Mouse (Mus musculus) embryonic facial prominence, embryonic 10.5 days (tissue): Measurements from ENCODE around the gene Il13. TPM values are rescaled to one million over a fixed set of nuclear protein-coding genes. Genes with fewer than 3 reads are reported as not detected.

ENCODE experiments used
- DNase-seq: peaks from one replicate; pipeline ENCODE4 v3.0.0-alpha.2; 2017; ENCODE audit warnings: low spot score
- H3K27ac ChIP-seq: fragments of 300-500 bp; sonication (generic); replicated peaks from 2 replicates; pipeline ENCODE4 v1.5.1; 2016; ENCODE audit warnings: mild to moderate bottlenecking
- H3K27me3 ChIP-seq: fragments of 300-500 bp; sonication (generic); replicated peaks from 2 replicates; pipeline ENCODE4 v1.6.1; 2016; ENCODE audit warnings: low read depth, mild to moderate bottlenecking; ENCODE audit not compliant: poor library complexity, severe bottlenecking
- H3K36me3 ChIP-seq: fragments of 300-500 bp; sonication (generic); replicated peaks from 2 replicates; pipeline ENCODE4 v1.6.1; 2016; ENCODE audit warnings: mild to moderate bottlenecking, moderate library complexity
- H3K4me1 ChIP-seq: fragments of 300-500 bp; sonication (generic); 2 replicates; pipeline ENCODE4 v1.6.1; 2016
- H3K4me3 ChIP-seq: fragments of 300-500 bp; sonication (generic); 2 replicates; pipeline ENCODE4 v1.5.1; 2016; ENCODE audit warnings: mild to moderate bottlenecking, moderate library complexity
- H3K9me3 ChIP-seq: fragments of 300-500 bp; sonication (generic); 2 replicates; pipeline ENCODE4 v1.6.1; 2016; ENCODE audit warnings: mild to moderate bottlenecking
- WGBS: fragments of 180-500 bp; shearing (Covaris S2); methylation state at CpG from one replicate; pipeline ENCODE4 v1.1.7; 2016; 5-methylcytosine and 5-hydroxymethylcytosine counted together
- polyA plus RNA-seq: library from polyadenylated mRNA; unstranded; fragments of >200 nt; fragmentation: Nextera tagmentation; extraction: Ambion mirVana; gene quantifications from 2 replicates; pipeline ENCODE4 v1.2.1, GENCODE M21; 2016

Il13 gene
- not detected in 2 replicates for polyA plus RNA-seq

DNA sequence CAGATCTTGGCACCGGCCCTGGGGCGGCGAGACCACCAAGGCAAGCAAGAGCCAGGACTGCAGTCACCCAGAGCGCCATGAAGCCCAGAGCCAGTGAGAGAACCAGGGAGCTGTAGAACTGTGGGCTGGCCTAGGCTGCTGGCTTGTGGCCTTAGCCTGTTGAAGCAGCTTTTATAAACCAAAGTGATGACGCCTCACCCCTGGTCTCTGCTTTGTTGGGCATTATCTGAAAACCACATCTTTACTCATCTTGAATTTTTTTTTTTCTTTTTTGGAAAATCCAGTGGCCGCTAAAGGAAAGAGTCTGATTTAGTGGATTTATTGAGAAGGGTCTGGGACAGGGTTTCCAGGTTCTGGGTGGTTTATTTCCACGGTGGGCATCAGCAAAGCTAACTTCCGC is at the start of gene Il13:
Gene Il13 (minus strand): TSS at position 147 of the 400 bp plus-strand sequence.
- WGBS: 92% methylated on average over 8 of the region's 8 CpGs
- Histone ChIP-seq H3K4me3 (0 out of 2 replicates have a peak within 1 kb of the TSS, but pooled peaks have one; percentile 59), H3K27me3 (peaks cover 47% of the 10 kb centered on the region)

DNA sequence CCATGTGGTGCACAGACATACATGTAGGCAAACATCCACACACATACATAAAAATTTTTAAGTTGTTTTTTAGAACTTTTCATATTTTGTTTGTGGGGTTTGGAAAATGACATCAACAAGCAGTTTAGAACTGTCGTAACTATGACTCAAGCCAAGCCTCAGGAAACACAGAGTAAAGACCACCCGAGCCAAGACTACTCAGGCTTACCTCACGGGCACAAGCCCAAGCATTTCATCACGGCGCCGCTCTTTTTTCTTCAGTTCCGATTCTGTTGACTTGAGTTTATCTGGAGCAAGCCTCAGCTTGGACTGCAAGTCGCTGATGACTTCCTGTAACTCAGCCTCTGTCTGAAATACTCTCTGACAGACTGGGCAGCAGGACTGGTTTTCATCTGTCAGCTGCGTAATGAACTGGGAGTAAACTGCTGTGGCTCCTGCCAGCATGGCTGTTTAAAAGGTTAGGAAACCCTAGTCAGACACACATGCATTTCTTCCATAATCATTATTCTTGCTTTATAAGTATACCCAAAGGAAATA is 48.6 kb upstream of the Il13 start:
- Histone ChIP-seq H3K27me3 (no peaks in the 10 kb centered on the region), H3K4me3 (no peak overlapping the region), H3K9me3 (no peaks in the 10 kb centered on the region), H3K27ac (no peak overlapping the region), H3K4me1 (no peaks in the 10 kb centered on the region), H3K36me3 (peaks cover 83% of the 10 kb centered on the region)
- 91% methylated on average over 9 of the region's 9 CpGs for WGBS
- no peak for DNase-seq

More for the DNA sequence above, at the start of gene Il13:
- H3K36me3 ChIP-seq: no peaks in the 10 kb centered on the region
- no peaks in the 10 kb centered on the region for H3K9me3 ChIP-seq
- no peak within 1 kb of the TSS for H3K27ac ChIP-seq
- peaks cover 28% of the 10 kb centered on the region for H3K4me1 ChIP-seq
- DNase-seq: no peak

DNA sequence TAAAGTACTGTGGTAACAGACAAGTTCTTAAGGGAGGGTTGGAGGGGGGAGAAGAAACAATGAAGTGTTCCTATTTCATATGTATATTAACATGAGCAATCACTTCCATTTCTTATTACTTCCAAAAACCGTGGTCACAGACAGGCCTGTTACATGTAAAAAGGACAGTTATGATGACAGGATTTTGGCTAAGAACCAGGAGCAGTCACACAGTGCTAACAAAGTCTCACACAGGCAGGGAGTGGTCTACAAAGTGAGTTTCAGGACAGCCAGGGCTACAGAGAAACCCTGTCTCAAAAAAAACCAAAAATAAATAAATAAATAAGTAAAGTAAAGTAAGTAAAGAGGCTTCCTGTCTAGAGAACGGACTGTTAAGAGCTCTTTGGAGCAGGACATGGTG is 47.7 kb upstream of the Il13 start:
- Histone ChIP-seq H3K27ac (no peak overlapping the region), H3K27me3 (no peaks in the 10 kb centered on the region), H3K36me3 (peaks cover 83% of the 10 kb centered on the region), H3K4me1 (no peaks in the 10 kb centered on the region), H3K9me3 (no peaks in the 10 kb centered on the region), H3K4me3 (no peak overlapping the region)
- DNase-seq: no peak
- 90% methylated on average over 2 of the region's 2 CpGs for WGBS

DNA sequence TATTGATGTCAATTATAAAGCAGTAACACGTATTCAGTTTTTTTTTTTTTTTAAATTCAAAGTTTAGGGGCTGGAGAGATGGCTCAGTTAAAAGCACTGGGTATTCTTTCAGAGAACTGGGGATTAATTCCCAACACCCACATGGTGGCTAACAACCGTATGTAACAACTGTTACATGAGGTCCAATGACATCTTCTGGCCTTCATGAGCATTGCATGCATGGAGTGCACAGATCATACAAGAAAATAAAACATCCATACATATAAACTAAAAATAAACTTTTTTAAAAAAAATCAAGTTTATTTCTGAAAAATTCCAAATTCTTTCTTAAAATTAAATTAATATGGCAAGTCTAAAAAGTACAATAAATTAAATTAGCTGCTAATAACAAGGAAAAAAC is 47.2 kb upstream of the Il13 start:
- Histone ChIP-seq H3K27ac (no peak overlapping the region), H3K4me3 (no peak overlapping the region), H3K4me1 (no peaks in the 10 kb centered on the region), H3K9me3 (no peaks in the 10 kb centered on the region), H3K36me3 (peaks cover 83% of the 10 kb centered on the region), H3K27me3 (no peaks in the 10 kb centered on the region)
- 93% methylated on average over 2 of the region's 2 CpGs for WGBS
- DNase-seq: no peak

DNA sequence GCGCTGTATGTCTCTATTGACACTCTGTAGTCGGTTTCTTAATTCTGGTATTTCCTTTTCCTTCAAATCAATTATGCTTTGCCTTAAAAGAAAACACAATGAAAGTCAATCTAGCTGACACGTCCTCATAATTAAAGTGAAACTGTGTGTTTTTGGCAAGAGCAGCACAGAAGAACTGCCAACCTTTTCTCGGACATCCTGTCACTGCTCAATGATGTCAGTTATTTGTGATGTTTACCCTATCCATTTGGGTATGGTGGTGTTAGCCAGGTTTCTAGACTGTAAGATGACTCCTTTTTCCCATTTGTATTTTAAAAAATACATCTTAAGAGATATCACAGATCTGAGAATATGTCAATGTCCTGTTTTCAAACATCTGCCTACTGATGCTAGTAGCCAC is 45.6 kb upstream of the Il13 start:
- no peaks in the 10 kb centered on the region for H3K4me1 ChIP-seq
- WGBS: 93% methylated on average over 4 of the region's 4 CpGs
- no peak overlapping the region for H3K4me3 ChIP-seq
- DNase-seq: no peak
- no peaks in the 10 kb centered on the region for H3K9me3 ChIP-seq
- no peaks in the 10 kb centered on the region for H3K27me3 ChIP-seq
- H3K36me3 ChIP-seq: peaks cover 86% of the 10 kb centered on the region
- H3K27ac ChIP-seq: no peak overlapping the region

DNA sequence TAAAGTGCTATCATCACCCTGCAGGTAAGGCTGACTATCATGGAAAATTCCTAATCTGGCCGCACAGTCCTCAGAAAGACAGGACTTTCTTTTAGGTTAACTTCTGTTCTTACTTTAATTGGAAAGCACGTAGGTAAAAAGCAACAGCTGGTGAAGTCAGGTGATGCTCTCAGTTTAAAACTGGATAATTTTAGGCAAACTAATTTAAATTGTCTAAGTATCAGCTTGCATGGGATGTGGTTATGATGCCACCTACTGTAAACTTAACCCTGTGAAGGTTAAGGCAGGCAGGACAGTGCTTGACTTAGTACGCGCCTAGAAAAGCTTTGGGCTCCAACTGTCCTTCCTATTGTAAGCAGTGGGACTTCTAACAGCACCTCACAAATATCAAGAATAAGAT is 36.9 kb upstream of the Il13 start:
- H3K27ac ChIP-seq: no peak overlapping the region
- no peak for DNase-seq
- no peaks in the 10 kb centered on the region for H3K27me3 ChIP-seq
- H3K9me3 ChIP-seq: no peaks in the 10 kb centered on the region
- no peak overlapping the region for H3K4me3 ChIP-seq
- 94% methylated on average over 4 of the region's 4 CpGs for WGBS
- H3K36me3 ChIP-seq: peaks cover 85% of the 10 kb centered on the region
- H3K4me1 ChIP-seq: no peaks in the 10 kb centered on the region

DNA sequence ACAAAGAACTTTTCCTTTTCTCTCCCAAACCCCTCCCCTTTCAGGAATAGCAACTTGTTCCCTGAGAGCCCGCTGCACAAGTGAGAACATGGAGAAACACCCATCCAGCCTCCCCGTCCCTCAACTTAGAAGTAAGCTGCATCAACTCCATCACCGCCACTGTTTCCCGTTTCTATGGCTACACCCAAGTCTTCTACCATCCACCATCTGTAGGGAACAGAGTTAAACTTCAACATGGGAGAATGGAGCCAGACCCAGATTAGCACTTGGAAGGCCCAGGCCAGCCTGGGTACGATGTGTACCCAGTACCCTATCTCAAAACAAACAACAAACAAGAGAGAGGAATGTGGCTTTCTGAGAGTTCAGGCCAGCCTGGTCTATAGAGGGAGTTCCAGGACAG is 29.6 kb upstream of the Il13 start:
- Histone ChIP-seq H3K27ac (no peak overlapping the region), H3K4me1 (peaks cover 11% of the 10 kb centered on the region; the same call in 1 of the 2 replicates), H3K9me3 (no peaks in the 10 kb centered on the region), H3K36me3 (peaks cover 51% of the 10 kb centered on the region), H3K4me3 (no peak overlapping the region), H3K27me3 (no peaks in the 10 kb centered on the region)
- WGBS: 86% methylated on average over 5 of the region's 5 CpGs
- DNase-seq: no peak

DNA sequence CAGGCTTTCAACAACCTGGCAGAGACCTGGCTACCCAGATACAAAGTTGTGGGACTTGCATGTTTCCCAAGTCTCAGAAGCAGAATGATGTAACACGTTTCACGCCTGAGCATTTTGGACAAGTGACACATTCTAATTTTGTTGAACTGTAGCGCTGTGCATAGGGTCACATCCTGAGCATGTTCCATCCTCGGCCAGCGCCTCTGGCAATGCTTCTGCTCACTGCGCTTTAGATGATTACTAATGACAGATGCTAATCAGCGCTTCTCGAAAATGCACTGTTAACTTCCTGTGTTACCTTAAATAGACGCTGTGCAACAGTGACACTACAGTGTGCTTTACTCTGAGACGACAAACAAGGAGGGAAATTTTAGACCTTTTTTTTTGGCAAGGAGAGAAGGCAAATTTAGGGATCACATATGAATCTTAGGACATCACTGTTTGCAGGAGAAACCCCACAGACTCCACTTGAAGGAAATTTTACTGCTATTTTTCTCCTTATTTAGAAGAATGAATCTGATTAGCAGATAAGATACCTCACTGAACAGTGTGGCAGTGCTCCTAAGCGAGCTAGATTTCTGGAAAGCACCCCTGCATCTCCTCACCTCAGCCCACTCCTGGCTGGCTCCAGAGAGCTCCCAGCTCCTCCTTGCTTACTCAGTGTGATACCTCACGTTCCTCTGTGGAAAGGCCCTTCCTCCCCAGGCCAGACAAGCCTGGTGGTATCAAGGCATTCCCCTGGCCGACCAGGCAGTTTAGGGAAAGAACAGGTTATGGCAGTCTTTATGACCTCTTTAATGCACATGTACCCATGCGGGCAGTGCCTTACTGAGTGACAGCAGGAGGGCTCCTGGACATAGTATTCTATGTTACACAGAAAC is 28.5 kb upstream of the Il13 start:
- no peaks in the 10 kb centered on the region for H3K9me3 ChIP-seq
- H3K36me3 ChIP-seq: peaks cover 42% of the 10 kb centered on the region
- no peak overlapping the region for H3K4me3 ChIP-seq
- DNase-seq: no peak
- no peak overlapping the region; the same call in 1 of the 2 replicates for H3K27ac ChIP-seq
- peaks cover 11% of the 10 kb centered on the region; the same call in 1 of the 2 replicates for H3K4me1 ChIP-seq
- WGBS: 78% methylated on average over 14 of the region's 14 CpGs
- no peaks in the 10 kb centered on the region for H3K27me3 ChIP-seq

DNA sequence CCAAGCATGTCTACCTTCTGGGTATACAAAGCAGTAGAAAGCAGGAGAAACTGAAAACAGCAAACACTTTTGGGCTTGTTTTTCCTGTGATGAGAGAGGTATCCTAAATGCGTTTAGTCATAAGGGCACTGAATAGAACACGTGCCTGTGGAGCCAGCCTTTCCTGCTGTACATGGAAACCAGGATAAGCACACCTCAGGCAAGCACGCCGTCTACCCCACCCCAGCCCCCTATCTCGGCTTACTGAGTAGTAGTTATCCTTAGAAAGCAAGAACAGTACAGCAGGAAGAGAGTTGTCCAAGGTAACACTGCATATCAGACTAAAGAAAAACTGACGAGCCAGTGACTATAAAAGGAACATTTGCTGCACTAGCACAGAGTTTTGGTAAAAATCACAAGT is 23.3 kb upstream of the Il13 start:
- WGBS: 87% methylated on average over 6 of the region's 6 CpGs

DNA sequence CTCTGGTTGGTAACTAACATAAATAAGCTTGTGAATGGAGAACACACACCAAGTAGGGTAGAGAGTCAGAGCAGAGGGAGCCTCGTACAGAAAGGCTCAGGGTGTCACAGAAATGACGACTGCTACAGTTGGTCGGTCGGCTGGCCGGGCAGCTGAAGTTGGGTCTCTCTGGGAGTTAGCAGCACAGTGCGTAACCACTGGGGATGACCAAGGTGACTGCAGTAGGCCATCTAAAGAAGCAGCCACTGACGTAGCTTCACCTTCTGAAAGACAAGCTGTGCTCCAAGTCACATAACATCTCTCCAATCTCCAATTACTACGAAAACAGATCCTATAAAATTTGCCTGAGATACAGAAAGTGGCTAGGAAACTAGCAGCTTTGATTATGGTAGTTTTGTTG is 22.9 kb upstream of the Il13 start:
- 89% methylated on average over 8 of the region's 8 CpGs for WGBS
- peaks cover 34% of the 10 kb centered on the region for H3K36me3 ChIP-seq

More for the DNA sequence above, 23.3 kb upstream of the Il13 start:
- H3K27ac ChIP-seq: no peak overlapping the region
- no peaks in the 10 kb centered on the region for H3K9me3 ChIP-seq
- H3K4me1 ChIP-seq: peaks cover 3% of the 10 kb centered on the region; the same call in 1 of the 2 replicates
- DNase-seq: no peak
- H3K36me3 ChIP-seq: peaks cover 29% of the 10 kb centered on the region
- H3K4me3 ChIP-seq: no peak overlapping the region
- no peaks in the 10 kb centered on the region for H3K27me3 ChIP-seq

DNA sequence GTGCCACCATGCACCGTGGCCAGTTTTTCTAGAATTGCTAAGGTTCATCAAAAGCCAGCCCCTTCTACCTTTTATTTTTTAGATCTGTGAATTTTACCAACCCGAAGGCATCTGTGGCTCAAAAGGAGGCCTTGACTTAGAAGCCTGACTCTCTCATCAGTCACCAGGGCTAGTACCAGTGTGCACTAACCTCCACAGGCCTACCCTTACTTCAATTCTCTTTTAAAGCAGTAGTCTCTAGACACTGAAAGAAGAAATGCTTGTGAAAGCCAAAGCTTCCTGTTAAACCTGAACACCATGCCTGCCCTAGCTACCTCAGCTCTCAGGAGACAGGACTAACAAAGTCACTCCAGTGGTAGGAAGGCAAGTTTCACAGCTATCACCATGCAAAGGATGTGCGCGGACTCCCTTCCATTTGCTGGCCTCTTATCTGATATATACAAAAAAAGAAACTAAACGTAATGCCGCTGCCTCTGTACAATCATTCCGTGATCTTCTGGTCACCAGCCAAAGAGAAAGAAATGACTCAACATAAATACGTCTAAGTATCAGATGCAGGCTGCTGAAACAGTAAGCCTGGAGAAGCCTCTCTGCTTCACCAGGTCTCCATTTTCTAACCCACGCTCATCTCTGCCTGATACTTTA is 22.2 kb upstream of the Il13 start:
- no peak overlapping the region for H3K27ac ChIP-seq
- H3K36me3 ChIP-seq: peaks cover 41% of the 10 kb centered on the region
- H3K4me1 ChIP-seq: no peaks in the 10 kb centered on the region
- H3K27me3 ChIP-seq: no peaks in the 10 kb centered on the region
- no peaks in the 10 kb centered on the region for H3K9me3 ChIP-seq
- no peak overlapping the region for H3K4me3 ChIP-seq
- 94% methylated on average over 9 of the region's 9 CpGs for WGBS
- no peak for DNase-seq

More for the DNA sequence above, 22.9 kb upstream of the Il13 start:
- Histone ChIP-seq H3K27ac (no peak overlapping the region), H3K4me1 (no peaks in the 10 kb centered on the region), H3K9me3 (no peaks in the 10 kb centered on the region), H3K27me3 (no peaks in the 10 kb centered on the region), H3K4me3 (no peak overlapping the region)
- no peak for DNase-seq

DNA sequence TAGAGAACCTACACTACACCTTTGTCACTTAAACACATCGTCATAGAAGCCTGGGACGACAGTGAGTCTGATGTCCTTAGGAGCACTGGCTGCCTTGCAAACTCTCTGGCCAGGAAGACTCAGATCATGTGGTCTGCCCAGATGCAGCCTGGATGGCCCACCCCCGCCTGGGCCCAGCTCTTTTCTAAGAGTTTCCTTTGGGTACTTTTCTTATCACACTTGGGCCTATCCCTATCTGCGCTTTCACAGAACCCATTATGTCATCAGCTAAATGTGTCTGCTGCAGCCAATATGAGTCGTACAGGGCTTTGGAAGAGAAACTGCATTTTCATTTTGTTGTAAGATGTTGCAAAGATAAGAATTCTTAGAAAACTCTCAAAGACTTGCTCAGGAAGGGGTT is 20.5 kb upstream of the Il13 start:
- DNase-seq: no peak
- 89% methylated on average over 5 of the region's 5 CpGs for whole genome bisulfite sequencing
- Histone ChIP-seq H3K4me3 (no peak overlapping the region), H3K27me3 (no peaks in the 10 kb centered on the region), H3K9me3 (no peaks in the 10 kb centered on the region), H3K4me1 (no peaks in the 10 kb centered on the region), H3K27ac (no peak overlapping the region), H3K36me3 (peaks cover 54% of the 10 kb centered on the region)
